16 mouse cellular contexts compared by ENCODE assay signal in genomic region chr17:56723419-56724161, GRCm38 (mm10). TPM values are rescaled to one million over a fixed set of nuclear protein-coding genes. Genes with fewer than 3 reads are reported as not detected.
DNase-seq lines count a peak whose midpoint lies in the region; ATAC-seq lines count a peak whose summit lies in the region.
"Had no signal": no experiment of that assay in that cellular context is flagged by ENCODE, and none has a peak within 500 bp of the region (broad histone marks: within the 10 kb centered on the region; RNA-seq: fewer than 3 reads in every experiment).

No protein-coding gene starts in this region.

- no peaks in the 10 kb centered on the region for H3K27me3 ChIP-seq in kidney, embryonic 15.5 days
- H3K27me3 ChIP-seq in limb, embryonic 12.5 days, result peaks cover 5% of the 10 kb centered on the region; the same call in 1 of the 2 replicates
- H3K27me3 ChIP-seq: lung, embryonic 15.5 days had no signal

- intact Hi-C loops in left cerebral cortex, postnatal 25 days (cut with DNase I), result no loop called here

- 0 out of 2 replicates have a peak overlapping the region, but pooled peaks have one; percentile 14 for H3K9ac ChIP-seq in kidney, embryonic 15.5 days
- H3K9ac ChIP-seq in limb, embryonic 12.5 days (replicated peaks), result no peak overlapping the region
- H3K9ac ChIP-seq: lung, embryonic 15.5 days had no signal

- peak; percentile 88 for DNase-seq in heart, adult 11 months
- no peak for DNase-seq in heart, adult 8-10 months (ENCODE audit: low spot score)
- DNase-seq in kidney, postnatal 14 days, result no peak
- DNase-seq in ES-CJ7 (ENCODE audit: low read depth, low spot score), result peak; percentile 42
- no peak for DNase-seq in left cerebral cortex, postnatal 25 days (ENCODE audit: low spot score in 2 of 2)
- DNase-seq: adrenal gland, postnatal 36 days; B cell, adult 2 months; cerebellum, postnatal 10 days; gastrocnemius, postnatal 14 days; right cerebral cortex, postnatal 4 days had no signal

- H3K4me2 ChIP-seq in kidney, embryonic 15.5 days, result no peak overlapping the region
- H3K4me2 ChIP-seq in limb, embryonic 12.5 days, result no peak overlapping the region
- H3K4me2 ChIP-seq: lung, embryonic 15.5 days had no signal

- peaks cover 64% of the 10 kb centered on the region for H3K4me1 ChIP-seq in kidney, embryonic 15.5 days
- H3K4me1 ChIP-seq in limb, embryonic 12.5 days (replicated peaks), result peaks cover 57% of the 10 kb centered on the region

- 75% methylated on average over 11 of the region's 11 CpGs for WGBS in kidney, embryonic 15.5 days
- 77% methylated on average over 11 of the region's 11 CpGs for WGBS in limb, embryonic 12.5 days

- peaks cover 45% of the 10 kb centered on the region for H3K36me3 ChIP-seq in kidney, embryonic 15.5 days
- peaks cover 45% of the 10 kb centered on the region for H3K36me3 ChIP-seq in limb, embryonic 12.5 days

- no peaks in the 10 kb centered on the region for H3K9me3 ChIP-seq in kidney, embryonic 15.5 days (replicated peaks)
- no peaks in the 10 kb centered on the region for H3K9me3 ChIP-seq in limb, embryonic 12.5 days
- H3K9me3 ChIP-seq: G1E; lung, embryonic 15.5 days had no signal

- H3K27ac ChIP-seq in kidney, embryonic 15.5 days, result 0 out of 2 replicates have a peak overlapping the region, but pooled peaks have one; percentile 72
- peak overlapping the region; percentile 70 for H3K27ac ChIP-seq in limb, embryonic 12.5 days
- H3K27ac ChIP-seq: lung, embryonic 15.5 days had no signal

- H3K4me3 ChIP-seq in kidney, embryonic 15.5 days (replicated peaks), result no peak overlapping the region
- H3K4me3 ChIP-seq in limb, embryonic 12.5 days (replicated peaks), result no peak overlapping the region
- H3K4me3 ChIP-seq: lung, embryonic 15.5 days had no signal

- no peak for ATAC-seq in kidney, embryonic 15.5 days (replicated peaks; ENCODE audit: low FRiP score)
- ATAC-seq in limb, embryonic 12.5 days (ENCODE audit: insufficient number of reproducible peaks, insufficient read depth, low FRiP score, low TSS enrichment, low read depth), result 0 out of 2 replicates have a peak, but pooled peaks have one; percentile 33
- ATAC-seq in monocyte, adult 5-6 weeks (replicated peaks; ENCODE audit: insufficient number of reproducible peaks, low FRiP score, low TSS enrichment, poor library complexity, severe bottlenecking), result no peak

RNA-seq across cellular contexts. Expression of gene Vmac, which starts 5.8 kb away (rescaled TPM):
- total RNA-seq in heart, adult 8-10 months (2022), result 1 to 10 TPM; 3.2 to 7.1 (median 6.0) TPM
- 15.6 and 19.5 TPM in 2 replicates for polyA plus RNA-seq in kidney, embryonic 15.5 days (2015; fragmentation: Nextera tagmentation; extraction: Ambion mirVana)
- polyA plus RNA-seq in limb, embryonic 12.5 days (2016; fragmentation: Nextera tagmentation; extraction: Ambion mirVana), result 16.5 and 23.1 TPM in 2 replicates
- 10 to 100 TPM; 11.0 to 12.3 TPM for total RNA-seq in left cerebral cortex, postnatal 25 days (2021)
- total RNA-seq in monocyte, adult 5-6 weeks (2017), result 5.0 to 6.0 TPM (median 5.0 TPM) in 3 replicates

RNA-seq across cellular contexts. Expression of gene Ndufa11, which starts 6.0 kb away (rescaled TPM):
- total RNA-seq in heart, adult 8-10 months (2022), result 100 to 1,000 TPM; 804 to 980 (median 857) TPM
- polyA plus RNA-seq in kidney, embryonic 15.5 days (2015; fragmentation: Nextera tagmentation; extraction: Ambion mirVana), result 470 and 471 TPM in 2 replicates
- polyA plus RNA-seq in limb, embryonic 12.5 days (2016; fragmentation: Nextera tagmentation; extraction: Ambion mirVana), result 410 and 419 TPM in 2 replicates
- 100 to 1,000 TPM; 227 to 237 TPM for total RNA-seq in left cerebral cortex, postnatal 25 days (2021)
- total RNA-seq in monocyte, adult 5-6 weeks (2017), result 66.7 to 91.2 TPM (median 74.2 TPM) in 3 replicates

RNA-seq across cellular contexts. Expression of gene Nrtn, which starts 33.7 kb away (rescaled TPM):
- total RNA-seq in heart, adult 8-10 months (2022), result 10 to 100 TPM; 22.4 to 26.7 (median 24.6) TPM
- polyA plus RNA-seq in kidney, embryonic 15.5 days (2015; fragmentation: Nextera tagmentation; extraction: Ambion mirVana), result 6.5 and 7.1 TPM in 2 replicates
- polyA plus RNA-seq in limb, embryonic 12.5 days (2016; fragmentation: Nextera tagmentation; extraction: Ambion mirVana), result 18.9 and 19.6 TPM in 2 replicates
- total RNA-seq in left cerebral cortex, postnatal 25 days (2021), result 1 to 10 TPM; 3.8 to 4.1 TPM
- not detected in 3 replicates for total RNA-seq in monocyte, adult 5-6 weeks (2017)
- total RNA-seq: G1E; megakaryocyte, adult 5-6 weeks had no signal
- polyA plus RNA-seq: G1E had no signal

RNA-seq across cellular contexts. Expression of gene Dus3l, which starts 41.0 kb away (rescaled TPM):
- total RNA-seq in heart, adult 8-10 months (2022), result 10 to 100 TPM; 15.6 to 18.5 (median 16.6) TPM
- 46.5 and 54.6 TPM in 2 replicates for polyA plus RNA-seq in kidney, embryonic 15.5 days (2015; fragmentation: Nextera tagmentation; extraction: Ambion mirVana)
- polyA plus RNA-seq in limb, embryonic 12.5 days (2016; fragmentation: Nextera tagmentation; extraction: Ambion mirVana), result 42.0 and 46.7 TPM in 2 replicates
- total RNA-seq in left cerebral cortex, postnatal 25 days (2021), result 10 to 100 TPM; 64.1 to 64.6 TPM
- total RNA-seq in monocyte, adult 5-6 weeks (2017), result 15.0 to 22.2 TPM (median 19.2 TPM) in 3 replicates

RNA-seq across cellular contexts. Expression of gene Prr22, which starts 46.5 kb away (rescaled TPM):
- total RNA-seq in heart, adult 8-10 months (2022), result under 1 TPM; 0.31 to 0.60 (median 0.43) TPM
- 1.7 and 1.8 TPM in 2 replicates for polyA plus RNA-seq in kidney, embryonic 15.5 days (2015; fragmentation: Nextera tagmentation; extraction: Ambion mirVana)
- polyA plus RNA-seq in limb, embryonic 12.5 days (2016; fragmentation: Nextera tagmentation; extraction: Ambion mirVana), result 0.69 and 1.3 TPM in 2 replicates
- 1 to 10 TPM; 1.1 to 1.2 TPM for total RNA-seq in left cerebral cortex, postnatal 25 days (2021)
- 0.29 to 0.49 TPM in 2 of 3 replicates, not detected in the other for total RNA-seq in monocyte, adult 5-6 weeks (2017)

Comparison
In these comparisons a context has a peak if more than half of its experiments do, and no peak if none do; other contexts are left out.
1. DNase-seq: peak in heart, adult 11 months (single experiment) and ES-CJ7 (single experiment); none in heart, adult 8-10 months (single experiment), kidney, postnatal 14 days (single experiment) and left cerebral cortex, postnatal 25 days (0 of 2).
2. RNA of gene Nrtn, which starts 33.7 kb away (total RNA-seq): 22.4 to 26.7 TPM in heart, adult 8-10 months; 3.8 to 4.1 TPM in left cerebral cortex, postnatal 25 days and not detected in monocyte, adult 5-6 weeks; every median in the first group is over 4 times any median in the second.